Mouse (Mus musculus) erythroblast, adult 5-6 weeks (primary cell): ENCODE results near the gene Mia2. TPM values are rescaled to one million over a fixed set of nuclear protein-coding genes. Genes with fewer than 3 reads are reported as not detected.

Experiments used
- ATAC-seq: replicated peaks from 2 replicates; pipeline ENCODE4 v1.8.0; 2016; ENCODE audit warnings: moderate number of reproducible peaks, mild to moderate bottlenecking, moderate TSS enrichment, inconsistent platforms; ENCODE audit not compliant: poor library complexity, low FRiP score, severe bottlenecking
- total RNA-seq, 2 experiments: library from RNA; stranded (forward) in 1 of 2; stranded (reverse) in 1 of 2; fragments of 150-400 nt in 1 of 2; fragments of 200-764, 138-1000 nt in 1 of 2; gene quantifications; 2 replicates each; pipeline versions ENCODE4 v1.2.3 to v1.2.4; 2015 to 2017; ENCODE audit warnings: low replicate concordance in 2 of 2

The Mia2 gene
- total RNA-seq, 2 experiments from 2014 or later, result 40.5 to 66.7 TPM

DNA sequence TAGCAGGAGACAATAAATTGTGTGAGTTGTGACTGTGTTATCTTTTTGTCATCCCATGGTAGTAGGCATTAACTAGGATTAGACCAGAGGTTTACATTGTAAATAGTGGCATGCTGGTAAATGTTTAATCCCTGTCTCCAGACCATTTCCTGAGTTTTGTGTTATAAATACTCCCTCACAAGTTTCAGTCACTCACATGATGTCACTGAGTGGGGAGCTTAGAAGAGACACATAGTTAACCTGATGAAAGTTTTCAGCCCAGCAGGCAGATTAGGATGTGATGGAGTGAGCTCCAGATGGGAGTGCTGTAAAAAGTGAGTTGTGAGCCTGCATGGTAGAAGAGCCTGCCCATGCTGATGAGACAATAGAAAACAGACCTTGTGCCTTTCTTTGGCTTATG is 49.5 kb downstream of the Mia2 start:
- ATAC-seq, result no peak

GRCm38 (mm10) chr12:59149691-59150090 is 54.1 kb downstream of the Mia2 start:
- no peak for ATAC-seq

DNA sequence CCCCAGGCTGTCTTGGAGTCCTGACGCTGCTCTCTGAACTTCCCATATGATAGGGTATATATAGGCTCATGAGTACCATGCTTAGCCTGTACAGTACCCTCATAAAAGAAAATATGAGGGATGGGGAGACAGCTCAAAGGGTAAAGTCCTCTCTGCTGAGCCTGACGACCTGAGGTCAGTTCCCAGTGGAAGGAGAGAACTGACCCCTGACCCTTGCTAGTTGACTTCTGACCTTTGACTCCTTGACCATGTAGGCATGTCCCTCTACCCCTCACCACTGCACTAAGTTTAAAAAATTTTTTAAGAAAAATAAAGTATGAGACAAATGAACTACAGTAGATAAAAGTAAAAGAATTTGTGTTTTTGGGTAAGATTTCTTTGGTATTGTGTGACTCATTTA is 65.5 kb downstream of the Mia2 start:
- no peak for ATAC-seq

DNA sequence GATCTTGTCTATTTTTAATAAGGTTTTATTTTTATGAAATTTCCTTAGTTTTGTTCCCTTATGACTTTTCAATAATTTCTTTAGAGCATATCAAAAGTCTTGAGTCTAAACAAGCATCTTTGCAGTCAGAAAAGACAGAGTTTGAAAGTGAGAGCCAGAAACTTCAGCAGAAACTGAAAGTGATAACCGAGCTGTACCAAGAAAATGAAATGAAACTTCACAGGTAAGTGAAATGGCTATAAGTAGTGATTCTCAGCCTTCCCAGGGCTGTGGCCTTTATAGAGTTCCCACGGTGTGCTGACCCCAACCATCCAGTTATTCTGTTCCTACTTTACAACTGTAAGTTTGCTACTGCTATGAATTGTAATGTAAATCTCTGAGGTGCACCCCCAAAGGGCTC is 67.2 kb downstream of the Mia2 start:
- no peak for ATAC-seq

GRCm38 (mm10) chr12:59164522-59164921 is 68.9 kb downstream of the Mia2 start:
- ATAC-seq, result peak; percentile 72

DNA sequence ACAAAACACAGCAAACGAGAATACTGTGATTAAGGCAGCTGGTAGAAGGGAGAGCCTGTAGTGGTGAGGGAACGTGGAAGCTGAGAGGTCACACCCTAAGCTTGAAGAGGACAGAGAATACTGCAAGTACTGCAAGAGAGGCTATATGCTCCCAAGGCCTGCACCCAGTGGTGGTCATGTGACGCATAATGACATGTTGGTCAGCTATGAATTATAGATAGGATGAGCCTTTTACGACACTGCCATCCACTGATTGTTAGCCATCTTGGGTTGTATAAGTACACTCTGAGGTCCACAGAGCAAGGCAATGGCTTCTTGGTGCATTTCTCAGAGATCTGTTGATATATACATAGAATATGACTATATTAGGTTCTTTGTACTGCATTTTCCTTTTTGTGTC is 71.0 kb downstream of the Mia2 start:
- no peak for ATAC-seq

DNA sequence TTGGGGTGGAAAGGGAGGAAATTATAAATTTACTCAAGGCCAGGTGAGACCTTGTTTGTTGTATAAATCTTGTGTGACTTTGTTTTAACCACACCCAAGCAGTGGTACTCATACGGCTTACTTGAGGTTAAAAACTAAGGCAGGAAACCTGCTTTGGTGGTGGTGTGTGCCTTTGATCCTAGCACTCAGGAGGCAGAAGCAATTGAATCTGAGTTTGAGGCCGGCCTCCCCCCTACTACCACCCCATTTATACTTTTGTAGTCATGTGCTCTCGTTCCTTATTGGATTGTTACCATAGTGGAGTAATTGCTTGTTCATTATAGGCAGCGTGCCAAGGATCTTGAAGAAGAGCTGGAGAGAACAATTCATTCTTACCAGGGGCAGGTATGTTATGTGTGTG is 74.3 kb downstream of the Mia2 start:
- ATAC-seq, result no peak

GRCm38 (mm10) chr12:59177814-59178213 is 82.2 kb downstream of the Mia2 start:
- ATAC-seq, result no peak

DNA sequence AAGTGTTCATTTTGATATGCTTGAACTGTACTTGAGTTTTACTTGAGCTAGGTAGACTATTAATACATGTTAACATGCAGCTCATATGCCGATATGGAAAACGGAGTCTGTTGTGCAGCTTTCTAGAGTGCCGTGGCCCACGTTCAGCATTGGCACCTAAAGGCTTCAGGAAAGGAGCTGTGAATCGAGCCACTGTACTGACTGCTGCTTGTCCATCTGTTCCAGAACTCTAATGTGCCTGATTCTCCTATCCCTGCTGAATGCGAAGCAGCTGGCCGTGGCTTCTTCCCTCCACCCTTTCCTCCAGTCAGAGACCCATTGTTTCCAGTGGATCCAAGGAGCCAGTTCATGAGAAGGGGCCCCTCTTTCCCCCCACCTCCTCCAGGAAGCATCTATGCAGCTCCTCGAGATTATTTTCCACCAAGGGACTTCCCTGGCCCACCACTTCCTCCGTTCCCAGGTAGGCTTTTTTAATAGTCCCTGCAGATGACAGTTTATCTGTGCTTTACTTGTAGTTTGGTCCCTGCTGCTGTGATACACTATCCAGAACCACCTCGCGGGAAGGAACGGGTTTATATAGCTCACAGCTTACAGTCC is 92.6 kb downstream of the Mia2 start:
- ATAC-seq, result no peak

DNA sequence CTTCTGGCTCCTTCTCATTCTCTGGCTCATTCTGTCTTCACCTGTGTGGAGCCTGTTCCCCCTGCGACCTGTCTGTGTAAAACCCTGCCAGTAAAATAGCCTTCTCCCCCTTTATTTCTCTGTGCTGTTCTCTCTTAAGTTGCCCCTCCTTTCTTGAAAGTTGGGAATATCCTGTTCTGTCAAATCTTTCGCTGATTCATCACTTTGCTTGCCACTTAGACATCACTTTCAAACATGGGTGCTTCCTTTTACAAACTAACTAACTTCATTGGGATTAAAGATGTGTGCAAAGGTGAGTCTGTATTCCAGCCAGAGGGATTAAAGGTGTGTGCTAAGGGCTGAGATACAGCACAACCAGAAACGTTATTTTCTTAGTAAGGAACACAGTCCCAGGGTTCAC is 98.0 kb downstream of the Mia2 start:
- no peak for ATAC-seq

- peak; percentile 57 for ATAC-seq
These were observed 98.9 kb downstream of the Mia2 start for GRCm38 (mm10) chr12:59194341-59195003.

DNA sequence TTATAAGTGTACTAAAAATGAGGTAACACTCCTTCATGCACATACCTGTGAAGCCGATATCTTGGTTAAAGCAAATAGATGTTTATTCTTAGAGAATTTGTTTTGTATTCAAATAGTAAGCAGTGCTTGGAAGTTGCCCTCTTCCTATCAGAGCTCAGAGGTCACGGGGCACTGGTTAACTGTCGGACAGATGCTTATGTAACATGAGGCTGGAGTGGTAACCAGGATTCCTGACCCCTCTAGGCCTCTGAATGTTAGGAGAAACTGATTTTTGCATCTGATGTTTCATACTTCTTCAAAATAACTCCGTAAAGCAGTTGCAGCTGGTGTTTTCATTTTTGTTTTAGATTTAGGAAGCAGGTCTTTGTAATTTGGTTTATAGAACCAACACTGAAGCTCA is 99.5 kb downstream of the Mia2 start:
- no peak for ATAC-seq

DNA sequence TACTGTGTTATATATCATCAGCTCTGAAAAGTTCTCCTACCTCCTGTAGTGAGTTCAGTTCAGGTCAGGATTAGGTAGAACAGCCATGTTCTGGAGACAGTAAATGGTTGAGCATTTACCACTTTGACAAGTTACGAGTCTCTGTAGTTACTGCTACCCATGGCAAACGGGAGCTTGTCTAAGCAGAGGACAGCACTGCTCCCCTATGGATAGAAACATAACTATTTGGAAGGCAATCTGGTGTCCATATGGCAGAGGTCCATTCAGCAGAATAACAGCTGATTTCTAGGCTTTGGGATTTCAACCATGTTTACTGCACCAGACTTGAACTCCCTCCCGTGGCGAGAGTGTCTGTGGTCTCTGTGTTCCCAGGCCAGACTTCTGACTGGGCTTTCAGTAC is 100.3 kb downstream of the Mia2 start:
- ATAC-seq, result no peak

DNA sequence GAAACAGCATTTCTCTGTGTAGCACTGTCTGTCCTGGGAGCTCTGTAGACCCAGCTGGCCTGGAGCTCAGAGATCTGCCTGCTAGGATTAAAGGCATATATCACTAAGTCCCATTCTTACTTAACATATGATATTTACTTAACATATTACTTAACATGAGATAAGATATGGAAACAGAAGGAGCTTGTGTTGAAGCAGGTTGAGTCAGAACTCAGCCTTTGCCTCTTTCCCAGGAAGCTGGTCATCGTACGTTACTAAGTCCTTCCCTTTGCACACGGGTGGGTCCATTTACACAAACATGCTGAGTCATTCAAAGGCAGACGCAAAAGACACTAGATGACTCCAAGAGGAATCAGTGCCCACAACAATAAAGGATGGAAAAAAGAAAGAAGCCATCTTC is 103.2 kb downstream of the Mia2 start:
- no peak for ATAC-seq

GRCm38 (mm10) chr12:59199361-59199760 is 103.8 kb downstream of the Mia2 start:
- no peak for ATAC-seq

GRCm38 (mm10) chr12:59205571-59205970 is 110.0 kb downstream of the Mia2 start:
- no peak for ATAC-seq

- ATAC-seq, result no peak
These were observed 110.8 kb downstream of the Mia2 start for GRCm38 (mm10) chr12:59206208-59206999.

GRCm38 (mm10) chr12:59207000-59207390 is 111.4 kb downstream of the Mia2 start:
- no peak for ATAC-seq

- ATAC-seq, result no peak
These were observed 112.2 kb downstream of the Mia2 start for GRCm38 (mm10) chr12:59207814-59208213.

- ATAC-seq, result no peak
These were observed 120.6 kb downstream of the Mia2 start for GRCm38 (mm10) chr12:59216176-59216575.

DNA sequence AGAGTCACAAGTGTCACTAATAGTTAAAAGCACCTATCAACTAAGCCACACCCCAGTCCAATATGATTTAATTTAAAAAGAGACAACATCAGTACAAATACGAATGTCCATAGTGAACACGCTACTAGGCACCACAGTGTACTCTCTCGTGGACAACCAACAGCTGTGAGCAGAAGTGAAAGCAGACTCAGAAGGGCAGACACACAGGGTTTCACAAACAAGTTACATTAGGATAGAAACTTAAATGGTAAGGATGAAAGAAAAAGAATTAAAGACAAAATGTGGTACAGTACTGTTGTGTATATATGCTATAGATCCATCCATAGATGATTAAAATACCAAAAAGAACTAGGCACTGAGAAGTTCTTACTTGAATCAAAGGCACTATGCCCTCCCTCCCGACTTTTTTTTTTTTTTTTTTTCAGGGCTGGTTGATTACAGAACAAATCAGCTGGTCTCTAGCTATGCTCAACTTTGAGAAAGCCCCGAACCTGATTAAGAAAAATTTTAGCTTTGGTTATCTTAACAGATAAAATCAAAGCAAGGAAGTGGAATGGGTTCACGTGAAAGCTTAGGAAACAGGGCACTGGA is 121.2 kb downstream of the Mia2 start:
- no peak for ATAC-seq
